In the genomic region with DNA sequence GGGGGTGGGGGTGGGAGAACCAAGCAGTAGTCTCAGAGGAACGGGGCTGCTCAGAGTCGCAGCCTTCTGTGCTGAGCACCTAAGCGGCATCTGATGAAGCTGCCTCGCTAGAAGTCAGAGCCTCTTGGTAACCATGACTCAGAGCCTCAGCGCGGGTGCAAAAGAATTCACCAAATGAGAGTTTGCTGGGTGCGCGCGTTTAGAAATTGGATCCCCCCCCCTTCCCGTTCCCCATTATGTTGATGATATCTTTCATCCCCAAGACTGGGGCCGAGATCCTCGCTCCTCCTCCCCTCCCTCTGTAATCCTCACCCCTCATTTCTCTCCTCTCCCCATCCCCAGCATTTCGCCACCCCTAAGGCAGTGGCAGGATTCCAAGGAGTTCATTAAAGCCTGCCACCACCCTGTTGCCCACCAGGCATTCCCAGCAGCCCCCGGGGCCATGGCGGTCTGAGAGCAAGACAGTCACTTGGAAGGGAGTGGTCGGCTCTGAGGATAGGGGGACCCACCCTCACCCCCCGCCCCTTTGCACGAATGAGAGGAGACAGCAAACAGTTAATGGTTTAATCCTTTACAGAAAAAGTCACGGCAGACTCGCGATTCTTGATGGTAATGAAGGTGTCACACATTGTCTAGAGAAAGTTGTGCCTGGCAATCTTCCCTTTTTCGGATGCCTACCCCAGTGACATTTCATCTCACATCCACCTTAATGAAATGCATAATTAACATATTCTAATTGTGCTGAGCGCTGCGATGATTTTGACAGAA, we compare ENCODE assay signal across 8 mouse cellular contexts.
DNase-seq lines count a peak whose midpoint lies in the region; ATAC-seq lines count a peak whose summit lies in the region.

No protein-coding gene starts in this region.

- peak overlapping the region; percentile 20 to 31 for H3K4me3 ChIP-seq in heart, embryonic 14.5 days (ENCODE audit: control insufficient read depth in 1 of 2, insufficient read depth in 1 of 2, low read depth in 1 of 2, low read length in 2 of 2)
- peak overlapping the region; percentile 19 for H3K4me3 ChIP-seq in intestine, embryonic 16.5 days (ENCODE audit: low read length)
- peak overlapping the region; percentile 27; the same call in 1 of the 2 replicates for H3K4me3 ChIP-seq in neural tube, embryonic 12.5 days

- 27% methylated on average over 24 of the region's 24 CpGs for WGBS in heart, embryonic 14.5 days
- WGBS in intestine, embryonic 16.5 days = 34% methylated on average over 24 of the region's 24 CpGs
- WGBS in neural tube, embryonic 12.5 days = 27% methylated on average over 24 of the region's 24 CpGs

- H3K4me1 ChIP-seq in heart, embryonic 14.5 days (ENCODE audit: control insufficient read depth in 2 of 2, insufficient read depth in 2 of 2, low read length in 2 of 2) = peaks cover 0 to 5% of the 10 kb centered on the region in 2 experiments; a peak in 2 of 4 replicates
- peaks cover 6% of the 10 kb centered on the region for H3K4me1 ChIP-seq in intestine, embryonic 16.5 days (ENCODE audit: control insufficient read depth, insufficient read depth, low read length)
- 0 out of 2 replicates have a peak, but pooled peaks cover 5% of the 10 kb centered on the region for H3K4me1 ChIP-seq in neural tube, embryonic 12.5 days

- H3K9me3 ChIP-seq in heart, embryonic 14.5 days (ENCODE audit: control insufficient read depth, low read length) = no peaks in the 10 kb centered on the region; the same call in 1 of the 2 replicates
- no peaks in the 10 kb centered on the region for H3K9me3 ChIP-seq in intestine, embryonic 16.5 days (ENCODE audit: control insufficient read depth, low read length)
- no peaks in the 10 kb centered on the region for H3K9me3 ChIP-seq in neural tube, embryonic 12.5 days

- peak overlapping the region; percentile 68 for H3K4me2 ChIP-seq in heart, embryonic 14.5 days (ENCODE audit: low read length)
- peak overlapping the region; percentile 44 for H3K4me2 ChIP-seq in intestine, embryonic 16.5 days (ENCODE audit: low read depth, low read length)
- H3K4me2 ChIP-seq in neural tube, embryonic 12.5 days (replicated peaks) = peak overlapping the region; percentile 63

- H3K36me3 ChIP-seq in heart, embryonic 14.5 days (ENCODE audit: control insufficient read depth, insufficient read depth, low read length) = no peaks in the 10 kb centered on the region
- no peaks in the 10 kb centered on the region for H3K36me3 ChIP-seq in intestine, embryonic 16.5 days (ENCODE audit: control insufficient read depth, insufficient read depth, low read length)
- no peaks in the 10 kb centered on the region for H3K36me3 ChIP-seq in neural tube, embryonic 12.5 days

- H3K27me3 ChIP-seq in heart, embryonic 14.5 days (ENCODE audit: control insufficient read depth, insufficient read depth, low read length) = no peaks in the 10 kb centered on the region
- no peaks in the 10 kb centered on the region for H3K27me3 ChIP-seq in intestine, embryonic 16.5 days (replicated peaks; ENCODE audit: control insufficient read depth, insufficient read depth, low read length)
- H3K27me3 ChIP-seq in neural tube, embryonic 12.5 days (replicated peaks) = no peaks in the 10 kb centered on the region

- ATAC-seq in heart, embryonic 14.5 days (ENCODE audit: insufficient number of reproducible peaks, insufficient read depth, low FRiP score, low read depth) = no peak
- no peak for ATAC-seq in intestine, embryonic 16.5 days
- no peak for ATAC-seq in neural tube, embryonic 12.5 days (ENCODE audit: low FRiP score, low read depth)

- DNase-seq in heart, adult 8-10 months (ENCODE audit: low spot score) = no peak
- DNase-seq in embryo, embryonic 9.5 days (ENCODE audit: extremely low spot score) = peak; percentile 29
- no peak for DNase-seq in thymus, postnatal 4 days
- DNase-seq in urinary bladder, adult 2 months (ENCODE audit: low spot score) = no peak
- no peak for DNase-seq in adrenal gland, adult 8-10 months

- peak overlapping the region; percentile 30; the same call in 1 of the 2 replicates for H3K9ac ChIP-seq in heart, embryonic 14.5 days (ENCODE audit: low read length)
- no peak overlapping the region for H3K9ac ChIP-seq in intestine, embryonic 16.5 days (ENCODE audit: low read depth, low read length)
- H3K9ac ChIP-seq in neural tube, embryonic 12.5 days = peak overlapping the region; percentile 35; the same call in 1 of the 2 replicates

- H3K27ac ChIP-seq in heart, embryonic 14.5 days (replicated peaks in 1 of 2; ENCODE audit: control insufficient read depth in 1 of 2, insufficient read depth in 1 of 2, low read depth in 2 of 2, low read length in 2 of 2) = no peak overlapping the region
- H3K27ac ChIP-seq in intestine, embryonic 16.5 days (ENCODE audit: low read length) = no peak overlapping the region
- no peak overlapping the region for H3K27ac ChIP-seq in neural tube, embryonic 12.5 days
